Mouse (Mus musculus) retina, embryonic 14.5 days (tissue): ENCODE results near the gene Tubgcp2.

Experiments used
- DNase-seq: peaks from one replicate; pipeline ENCODE4 v3.0.0-alpha.2; 2015; ENCODE audit warnings: low spot score

Tubgcp2 gene

DNA sequence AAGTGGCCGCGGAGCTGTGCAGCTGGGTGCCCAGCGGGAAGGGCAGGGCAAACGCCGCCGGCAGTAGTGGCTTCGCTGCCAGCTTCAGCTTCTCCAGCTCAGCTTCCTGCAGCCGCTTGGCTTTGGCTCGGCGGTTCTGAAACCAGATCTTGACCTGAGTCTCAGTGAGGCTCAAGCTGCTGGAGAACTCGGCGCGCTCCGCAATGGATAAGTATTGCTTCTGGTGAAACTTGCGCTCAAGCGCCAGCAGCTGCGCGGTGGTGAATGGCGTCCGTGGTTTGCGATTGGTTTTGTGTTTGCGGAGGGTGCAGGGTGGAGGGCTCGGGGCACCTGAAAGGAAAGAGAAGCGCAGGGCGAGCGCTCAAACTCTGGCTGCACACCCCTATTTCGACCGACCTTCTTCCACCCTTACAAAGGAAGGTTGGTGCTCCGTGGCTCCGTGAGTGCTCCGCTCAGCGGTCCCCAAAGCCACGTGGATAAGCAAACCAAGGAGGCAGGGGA, 11.4 kb upstream of the Tubgcp2 start:
- peak; percentile 31 for DNase-seq

DNA sequence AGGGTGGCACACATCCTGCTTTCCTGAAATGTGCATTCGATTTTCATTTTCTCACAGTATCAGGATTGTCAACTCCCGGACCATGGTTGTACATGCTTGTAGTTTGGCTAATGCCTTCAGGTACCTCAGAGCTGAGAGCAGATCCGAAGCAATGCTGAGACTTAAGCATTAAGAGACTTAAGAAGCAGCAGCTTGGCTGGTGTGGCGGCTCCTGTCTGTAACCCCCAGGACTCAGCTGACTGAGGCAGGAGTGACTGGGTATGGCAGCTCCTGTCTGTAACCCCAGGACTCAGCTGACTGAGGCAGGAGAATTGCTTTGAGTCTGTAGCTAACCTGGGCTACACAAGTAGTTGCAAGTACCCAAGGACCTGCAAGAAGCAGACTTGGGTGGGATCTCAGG, 9.1 kb upstream of the Tubgcp2 start:
- DNase-seq, result no peak

DNA sequence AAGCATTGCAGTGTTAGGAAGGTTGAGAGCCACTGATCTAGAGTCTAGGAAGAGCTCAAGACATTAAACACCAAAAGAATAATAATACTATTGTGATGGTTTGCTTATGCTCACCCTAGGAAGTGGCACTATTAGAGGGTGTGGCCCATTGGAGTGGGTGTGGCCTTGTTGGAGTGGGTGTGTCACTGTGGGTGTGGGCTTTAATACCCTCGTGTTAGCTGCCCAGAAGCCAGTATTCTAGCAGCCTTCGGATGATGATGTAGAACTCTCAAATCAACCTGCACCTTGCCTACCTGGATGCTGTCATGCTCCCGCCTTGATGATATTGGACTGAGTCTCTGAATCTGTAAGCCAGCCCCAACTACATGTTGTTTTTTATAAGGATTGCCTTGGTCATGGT, 6.3 kb upstream of the Tubgcp2 start:
- DNase-seq, result no peak

DNA sequence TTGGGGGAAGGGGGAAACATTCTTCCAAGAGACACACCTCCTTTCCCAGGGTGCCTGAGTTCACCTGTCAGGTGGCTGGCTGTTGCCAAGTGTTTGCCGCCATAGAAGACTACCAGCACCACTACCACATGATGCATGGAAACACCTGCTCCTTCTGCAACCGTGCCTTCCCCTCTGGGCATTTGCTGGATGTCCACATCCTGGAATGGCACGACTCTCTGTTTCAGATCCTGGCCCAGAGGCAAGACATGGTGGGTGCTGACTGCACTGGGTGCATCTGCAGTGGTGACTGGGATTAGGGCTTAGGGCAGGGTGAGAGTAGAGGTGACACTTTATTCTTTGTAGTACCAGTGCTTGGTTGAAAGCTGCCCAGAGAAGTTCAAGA, 694 bp upstream of the Tubgcp2 start:
- DNase-seq, result no peak

DNA sequence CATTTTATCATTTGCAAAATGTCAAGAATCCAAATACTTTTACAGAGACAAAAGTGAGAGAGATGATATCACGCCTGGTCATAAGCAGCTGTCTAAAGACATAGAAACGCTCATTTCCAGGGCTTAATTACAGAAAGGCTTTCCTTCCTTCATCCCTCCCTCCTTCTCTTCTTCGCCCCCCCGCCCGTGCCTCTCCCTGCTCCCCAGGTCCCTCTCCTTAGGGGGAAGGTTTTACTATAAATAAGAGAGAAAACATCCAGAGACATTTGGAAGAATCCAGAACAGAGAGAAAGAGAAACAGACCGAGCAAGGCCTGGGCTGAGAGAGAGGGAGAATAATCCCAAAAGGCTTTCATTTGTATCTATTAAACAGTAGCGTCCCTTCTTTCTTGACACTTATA, 1.0 kb downstream of the Tubgcp2 start:
- DNase-seq, result no peak

DNA sequence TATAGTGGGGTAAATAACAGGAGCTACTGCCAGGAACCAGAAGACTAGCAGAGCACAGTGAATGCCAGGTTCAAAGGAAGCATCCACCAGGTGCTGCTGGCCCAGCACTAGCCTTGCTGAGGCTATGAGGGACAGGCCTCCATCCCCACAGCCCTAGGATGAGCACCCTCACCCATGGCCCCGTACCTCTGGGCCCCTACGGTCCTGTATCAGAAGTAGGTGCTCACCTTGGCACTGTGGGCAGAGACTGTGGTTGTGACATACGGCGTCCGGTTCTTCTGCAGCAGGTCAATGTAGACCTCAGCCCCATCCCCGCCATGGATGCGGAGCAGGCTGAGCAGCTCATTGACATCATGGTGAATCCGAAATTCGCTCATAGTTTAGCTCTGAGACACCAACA, 3.1 kb downstream of the Tubgcp2 start:
- no peak for DNase-seq

DNA sequence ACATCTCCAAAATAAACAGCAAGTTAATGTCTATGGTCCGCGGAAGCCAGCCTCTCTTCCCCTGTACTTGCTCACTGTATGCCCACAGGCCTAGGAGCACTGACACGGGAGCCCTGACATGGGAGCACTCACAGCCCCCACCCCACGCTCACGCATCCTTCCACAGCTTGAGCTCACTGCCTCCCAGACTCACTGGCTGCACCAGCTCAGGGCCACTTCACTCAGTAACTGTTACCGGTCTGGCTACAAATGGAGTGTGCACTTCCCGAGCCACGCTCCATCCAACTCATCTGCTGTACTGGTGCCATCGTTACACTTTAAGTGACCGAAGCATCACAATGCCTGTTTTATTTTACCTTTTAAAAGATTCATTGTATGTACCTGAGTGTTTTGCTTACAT, 4.1 kb downstream of the Tubgcp2 start:
- DNase-seq, result no peak

DNA sequence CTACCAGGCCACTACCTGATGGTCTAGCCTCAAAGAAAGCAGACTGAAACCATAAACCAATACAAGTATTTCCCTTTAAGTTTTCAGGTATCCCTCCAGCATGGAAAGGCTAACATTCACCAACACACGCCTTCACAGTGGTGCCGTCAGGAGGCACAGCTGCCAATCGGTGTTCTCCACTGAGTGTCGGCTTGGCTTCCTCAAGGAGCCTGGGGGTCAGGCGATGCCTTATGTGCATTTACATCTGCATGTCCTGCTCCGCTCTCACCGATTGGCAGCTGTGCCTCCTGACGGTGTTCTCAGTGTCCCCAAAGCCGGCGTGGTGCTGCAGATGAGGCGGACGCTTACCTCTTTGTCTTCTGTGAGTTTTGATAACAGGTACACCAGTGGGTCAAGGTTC, 4.7 kb downstream of the Tubgcp2 start:
- no peak for DNase-seq

DNA sequence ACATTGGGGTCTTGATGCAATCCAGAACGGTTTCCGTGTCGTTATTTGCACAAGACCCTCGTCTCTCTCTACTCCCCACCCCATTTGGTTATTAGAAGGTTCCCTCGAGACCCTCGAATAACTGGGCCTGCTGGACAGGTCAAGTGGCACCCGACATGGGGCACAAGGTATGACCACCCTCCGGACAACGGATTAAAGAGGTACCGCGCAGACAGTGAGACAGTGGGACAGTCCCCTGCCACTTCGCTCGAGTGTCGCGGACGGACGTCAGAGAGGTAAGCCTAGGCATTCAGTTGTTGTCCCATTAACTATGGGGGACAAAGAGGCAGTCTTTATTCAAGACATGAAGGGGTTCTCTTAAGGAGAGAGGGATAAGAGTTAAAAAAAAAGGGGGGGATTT, 25.1 kb downstream of the Tubgcp2 start:
- no peak for DNase-seq

DNA sequence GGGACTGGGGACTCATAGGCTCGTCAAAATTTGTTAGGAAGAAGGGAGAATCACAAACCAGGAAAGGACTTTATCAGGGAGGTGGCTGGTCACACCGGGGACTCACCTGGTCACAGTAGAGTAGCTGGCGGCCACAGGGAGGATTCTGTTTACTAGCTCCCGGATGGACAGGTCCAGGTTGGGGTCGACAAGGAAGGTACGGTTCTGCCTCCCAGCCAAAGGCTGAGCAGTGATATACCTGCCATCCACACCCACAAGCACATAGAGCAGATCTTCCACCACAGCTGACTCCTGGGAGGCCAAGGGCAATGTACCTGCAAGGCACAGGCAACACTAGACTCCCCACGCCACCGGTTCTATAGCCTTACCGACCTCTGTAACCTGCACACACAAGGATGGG, 28.7 kb downstream of the Tubgcp2 start:
- DNase-seq, result no peak

DNA sequence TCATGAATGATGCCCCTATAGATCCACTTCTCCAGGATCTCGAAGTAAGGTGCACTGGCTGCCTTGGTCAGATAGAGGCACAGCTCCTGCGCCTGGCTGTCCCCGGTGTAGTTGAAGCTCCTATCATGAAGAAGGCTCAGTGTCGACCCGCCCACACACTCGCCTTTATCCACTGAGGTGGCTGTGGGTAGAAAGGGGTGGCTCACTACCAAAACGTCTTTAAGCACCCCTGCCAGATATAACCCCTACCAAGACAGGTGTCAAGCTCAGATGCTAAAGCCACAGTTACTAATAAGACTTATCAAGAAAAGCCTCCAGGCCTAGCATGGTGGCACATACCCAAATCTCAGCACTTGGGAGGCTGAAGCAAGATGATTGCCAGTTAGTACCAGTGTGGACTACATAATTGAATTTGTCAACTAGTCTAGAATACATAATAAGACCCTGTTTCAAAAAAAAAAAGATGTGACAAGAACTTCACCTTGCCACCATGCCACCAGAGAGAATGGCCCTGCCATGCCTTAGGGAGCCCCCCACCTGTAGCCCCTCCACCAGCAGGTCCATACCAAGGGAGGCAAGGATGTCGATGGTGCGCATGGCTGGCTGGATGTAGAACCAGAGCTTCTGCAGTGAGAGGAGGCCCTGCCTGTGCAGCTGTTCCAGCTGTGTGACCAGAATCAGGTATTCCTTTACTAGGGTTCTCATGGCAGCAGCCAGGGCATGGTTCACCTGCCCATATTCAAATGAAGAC, 29.4 kb downstream of the Tubgcp2 start:
- DNase-seq, result no peak

DNA sequence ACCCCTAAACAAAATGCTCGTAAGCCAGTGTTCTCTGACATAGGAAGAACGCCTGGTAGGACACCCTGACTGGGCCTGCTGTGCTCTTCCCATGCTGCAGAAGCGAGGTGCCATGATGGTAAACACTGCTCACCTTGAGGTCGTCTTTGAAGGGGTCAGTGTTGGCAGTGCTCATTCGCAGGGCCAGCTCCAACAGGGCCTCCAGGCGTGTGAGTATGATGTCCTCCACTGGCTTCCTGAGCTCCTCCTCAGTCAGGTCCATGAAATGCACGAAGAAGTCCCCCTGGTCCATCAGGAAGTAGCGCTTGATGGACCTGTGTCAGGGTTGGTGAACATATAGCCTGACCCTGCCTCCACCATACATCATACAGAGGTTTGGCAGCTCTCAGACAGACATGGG, 31.8 kb downstream of the Tubgcp2 start:
- no peak for DNase-seq

DNA sequence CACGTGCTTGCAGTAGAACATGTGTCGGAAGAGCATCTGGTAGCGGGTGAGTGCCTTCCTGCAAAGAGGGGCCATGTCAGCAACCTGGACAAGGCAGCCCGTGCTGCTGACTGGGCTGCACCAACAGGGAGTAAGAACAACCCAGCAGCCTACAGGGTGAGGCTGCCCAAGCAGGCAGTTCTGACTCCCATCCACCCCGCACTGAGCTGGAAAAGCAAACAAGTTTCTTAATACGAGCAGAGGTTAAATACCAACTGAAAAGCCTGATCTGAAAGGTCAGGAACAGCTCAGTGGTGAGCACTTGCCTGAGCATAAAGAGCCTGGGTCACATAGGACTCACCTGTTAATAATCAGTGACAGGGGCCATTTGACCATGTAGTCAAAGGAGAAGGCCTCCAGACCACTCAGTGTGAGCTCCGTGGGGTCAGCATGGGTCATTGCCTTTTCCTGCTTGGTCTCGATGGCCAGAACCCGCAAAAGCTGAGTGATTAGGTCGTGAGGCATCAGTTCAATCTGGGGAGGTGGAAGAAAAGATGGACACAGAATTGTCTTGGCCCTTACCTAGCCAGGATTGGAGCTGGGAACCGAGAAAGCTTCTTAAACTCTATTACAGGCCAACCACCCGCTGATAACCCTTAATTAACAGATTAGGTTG, 35.3 kb downstream of the Tubgcp2 start:
- no peak for DNase-seq

DNA sequence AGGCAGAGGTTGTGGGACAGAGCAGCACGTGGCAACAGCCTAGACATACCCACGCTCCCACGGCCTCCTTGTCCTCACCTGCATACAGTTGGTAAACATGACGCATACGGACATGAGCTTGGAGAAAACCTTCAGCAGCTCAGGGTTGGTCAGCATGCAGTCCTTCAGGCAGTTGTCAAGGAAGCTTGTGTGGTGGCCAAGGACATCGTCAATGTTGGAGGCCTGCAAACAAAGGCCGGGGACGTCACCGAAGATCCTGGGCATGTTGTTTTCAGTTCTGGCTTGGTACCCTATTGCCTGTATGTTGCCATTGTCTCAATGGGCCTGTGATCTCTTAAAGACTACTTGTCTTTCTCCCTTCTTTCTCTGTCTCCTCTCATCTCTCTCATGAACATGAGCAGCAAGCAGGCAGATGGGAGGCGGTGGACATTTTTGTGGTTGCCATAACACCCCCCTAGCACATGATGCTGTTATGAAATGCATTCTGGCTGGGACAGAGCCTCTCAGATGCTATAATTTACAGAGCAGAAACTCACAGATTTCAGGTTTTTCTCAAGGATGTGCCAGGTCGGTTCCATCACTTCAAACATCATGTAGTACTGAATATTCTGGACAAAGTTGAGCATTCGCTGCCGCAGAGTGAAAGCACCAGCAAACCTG, 37.6 kb downstream of the Tubgcp2 start:
- DNase-seq, result no peak

DNA sequence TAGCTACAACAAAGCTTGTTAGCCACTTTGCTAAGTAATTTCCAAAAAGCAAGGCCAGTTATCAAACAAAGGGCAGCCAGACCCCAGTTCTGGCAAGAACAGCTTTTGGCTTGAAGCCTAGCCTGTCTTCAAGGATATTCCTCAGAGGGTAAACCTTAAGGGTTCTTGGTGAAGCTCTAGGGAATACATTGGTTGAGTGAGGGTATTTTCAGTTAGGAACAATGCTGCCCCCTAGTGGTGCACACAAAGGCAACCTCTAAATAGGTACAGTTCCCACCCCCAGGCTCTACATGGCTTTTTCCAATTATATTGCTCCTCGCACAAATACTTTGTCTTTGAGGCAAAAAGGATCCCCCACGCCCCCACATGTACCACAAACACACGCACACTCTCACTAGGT, 41.8 kb downstream of the Tubgcp2 start:
- peak; percentile 85 for DNase-seq

DNA sequence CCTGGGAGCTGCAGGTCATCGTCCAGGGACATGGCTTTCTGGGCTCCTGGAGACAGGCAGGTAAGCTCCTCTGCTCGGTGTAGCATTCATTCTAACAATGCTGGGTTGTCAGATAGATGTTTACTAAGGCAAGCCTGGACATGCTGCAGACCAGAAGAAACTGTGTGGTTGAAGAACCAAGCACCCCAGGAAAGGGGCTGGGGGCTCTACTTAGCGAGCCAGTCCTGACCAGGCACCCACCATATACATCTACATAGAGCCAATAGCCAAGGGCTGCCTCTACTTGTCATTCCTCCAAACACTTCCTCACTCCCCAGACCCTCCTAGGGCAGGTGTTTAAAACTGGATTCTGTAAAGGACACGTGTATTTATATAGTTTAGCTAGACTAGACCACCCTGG, 42.3 kb downstream of the Tubgcp2 start:
- no peak for DNase-seq

DNA sequence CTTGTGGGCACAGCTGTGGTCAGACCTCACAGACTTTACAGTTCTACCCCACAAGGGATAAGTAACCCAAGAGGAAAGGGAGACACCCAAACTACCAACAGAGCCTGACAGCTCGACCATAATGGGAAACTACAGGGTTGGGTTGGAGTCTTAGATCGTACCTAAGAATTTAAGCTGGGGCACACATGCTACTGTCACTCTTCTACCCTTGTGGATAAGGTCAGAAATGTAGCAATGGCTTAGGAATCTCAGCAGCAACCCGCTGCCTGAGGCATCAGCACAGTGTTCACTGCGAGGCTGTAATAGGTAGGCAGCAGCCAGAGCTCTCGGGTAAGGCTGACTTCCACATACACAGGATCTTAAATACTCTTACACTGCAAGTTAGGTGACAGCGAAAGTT, 42.9 kb downstream of the Tubgcp2 start:
- DNase-seq, result no peak

DNA sequence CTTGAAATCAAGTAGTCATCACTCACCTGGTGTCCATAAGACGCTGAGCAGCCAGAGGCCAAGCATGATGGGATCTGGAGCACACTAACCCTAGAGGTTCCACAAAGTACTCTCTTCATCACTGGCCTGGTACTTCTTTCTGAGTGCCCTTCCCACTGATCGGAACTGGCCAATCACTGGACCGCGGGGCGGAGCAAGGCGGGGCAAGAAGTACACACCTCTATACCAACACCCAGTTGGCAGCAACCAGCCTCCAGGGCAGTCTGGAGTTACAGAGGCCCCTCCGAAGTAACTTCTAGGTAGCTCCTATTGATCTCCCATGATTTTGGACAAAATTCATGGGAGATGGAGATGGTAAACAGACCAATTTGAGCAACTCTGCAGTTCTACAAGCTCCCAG, 44.1 kb downstream of the Tubgcp2 start, which contains the start of gene Adam8:
Gene Adam8 (minus strand): TSS at position 157 of the 400 bp plus-strand sequence.
- DNase-seq, result no peak

DNA sequence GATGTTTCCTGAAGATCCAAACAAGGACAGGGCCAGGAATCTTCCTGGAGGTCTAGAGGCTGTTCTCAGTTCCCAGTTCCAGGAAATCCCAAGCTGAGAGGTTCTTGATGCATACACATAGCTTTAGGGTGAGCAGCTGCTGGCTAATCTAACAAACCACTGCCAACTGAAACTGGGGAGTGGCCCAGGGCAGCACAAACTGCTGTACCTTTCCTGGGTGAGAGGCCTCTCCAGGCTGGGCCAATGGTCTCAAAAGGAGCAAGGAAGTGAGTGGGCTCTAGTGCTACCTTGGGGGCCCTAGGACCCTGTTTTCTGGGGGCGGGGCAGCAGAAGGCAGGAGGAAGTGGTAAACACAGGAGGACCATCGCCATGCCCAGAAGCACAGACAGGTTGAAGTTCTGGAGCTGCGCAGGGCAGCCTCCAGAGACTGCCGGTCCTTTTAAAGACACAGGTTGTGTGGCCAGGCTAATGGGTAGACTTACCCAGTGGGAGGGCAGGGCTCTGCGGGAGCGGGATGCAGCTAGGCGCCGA, 45.5 kb downstream of the Tubgcp2 start:
- DNase-seq, result no peak

DNA sequence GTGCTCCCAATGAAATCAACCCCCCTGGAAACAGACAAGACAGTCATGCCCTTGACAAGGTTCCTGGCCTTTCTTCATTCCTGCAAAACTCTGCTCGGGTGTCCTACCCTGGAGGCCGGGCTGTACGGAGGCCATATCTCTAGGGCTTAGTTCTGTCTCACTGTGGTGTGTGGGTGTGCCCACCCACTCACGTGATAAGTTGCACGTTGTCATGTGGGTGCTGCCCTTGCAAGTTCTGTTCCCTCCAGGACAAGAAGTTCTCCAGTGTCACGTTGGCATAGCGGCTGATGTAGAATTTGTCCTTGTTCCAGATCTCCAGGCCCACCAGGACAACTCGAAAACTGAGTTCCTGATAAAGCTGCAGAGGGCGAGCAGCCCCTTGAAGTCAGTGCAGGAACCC, 48.2 kb downstream of the Tubgcp2 start:
- no peak for DNase-seq

DNA sequence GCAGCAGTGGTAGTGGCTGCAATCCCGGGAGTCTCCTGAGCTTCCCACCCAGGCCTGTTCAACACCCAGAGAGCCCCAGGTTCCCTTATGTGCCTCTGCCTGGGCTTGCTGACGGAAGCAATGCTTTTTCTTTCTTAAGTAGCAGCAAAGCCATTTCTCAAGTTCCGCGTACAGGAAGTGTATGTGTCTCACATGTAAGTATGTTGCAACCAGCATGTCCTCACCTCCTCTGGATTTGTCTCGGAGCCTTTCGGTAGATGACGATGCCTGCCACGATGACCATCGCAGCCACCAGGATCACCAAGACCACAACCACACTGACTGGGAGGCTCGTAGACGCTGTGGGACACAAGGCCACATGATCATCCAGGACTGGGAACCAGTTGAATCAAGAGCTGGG, 52.0 kb downstream of the Tubgcp2 start:
- no peak for DNase-seq

DNA sequence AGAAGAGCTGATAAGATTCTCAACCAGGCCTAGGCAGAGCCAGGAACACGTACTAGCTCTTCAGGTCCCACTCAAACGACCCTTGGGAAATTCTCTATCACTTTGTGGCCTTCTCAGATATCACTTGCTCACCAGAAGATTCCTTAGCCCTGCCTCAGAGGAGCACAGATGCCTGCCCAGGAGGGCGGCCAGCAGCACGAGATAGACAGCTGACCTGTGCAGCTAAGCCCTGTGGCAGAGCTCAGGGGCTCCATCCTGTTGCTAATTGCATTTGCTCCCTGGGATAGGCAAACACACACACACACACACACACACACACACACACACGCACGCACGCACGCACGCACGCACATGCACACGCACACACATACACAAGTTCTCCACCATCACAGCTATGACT, 54.4 kb downstream of the Tubgcp2 start:
- no peak for DNase-seq

DNA sequence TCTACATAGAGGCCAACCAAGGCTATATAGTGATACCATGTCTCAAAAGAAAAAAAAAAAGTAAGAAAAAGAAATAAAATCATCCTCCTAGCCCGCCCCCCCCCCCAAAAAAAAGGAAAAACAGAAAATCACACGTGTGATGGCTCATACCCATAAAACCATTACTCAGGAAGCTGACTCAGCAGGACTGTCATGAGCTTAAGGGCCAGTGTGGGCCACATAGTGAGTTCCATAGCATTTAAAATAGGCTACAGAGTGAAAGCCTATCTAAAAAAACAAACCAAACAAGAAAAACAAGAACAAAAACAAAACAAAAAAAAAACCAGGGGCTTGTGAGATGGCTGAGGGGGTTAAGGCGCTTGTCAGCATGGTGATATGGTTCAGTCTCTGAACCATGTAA, 55.7 kb downstream of the Tubgcp2 start:
- no peak for DNase-seq
